Mouse (Mus musculus): ENCODE data around the gene Hspb3. TPM values are rescaled to one million over a fixed set of nuclear protein-coding genes. Genes with fewer than 3 reads are reported as not detected.

Gene Hspb3
- polyA plus RNA-seq, 1 experiment from 2014 or later, result 10.3 TPM

- Histone ChIP-seq H3K27me3 (no peaks in the 10 kb centered on the region), H3K9me3 (replicated peaks) (no peaks in the 10 kb centered on the region), H3K4me3 (replicated peaks) (no peak overlapping the region), H3K4me2 (replicated peaks) (no peak overlapping the region), H3K27ac (replicated peaks) (no peak overlapping the region), H3K9ac (no peak overlapping the region), H3K36me3 (no peaks in the 10 kb centered on the region), H3K4me1 (no peaks in the 10 kb centered on the region)
- 76% methylated on average over 17 of the region's 17 CpGs for WGBS
- no peak for ATAC-seq (ENCODE audit: insufficient number of reproducible peaks, low FRiP score, low TSS enrichment, low read depth)
Measured at GRCm38 (mm10) chr13:113635799-113636222, 27.7 kb downstream of the Hspb3 start.

GRCm38 (mm10) chr13:113634732-113635481, 28.6 kb downstream of the Hspb3 start:
- H3K4me1 ChIP-seq, result no peaks in the 10 kb centered on the region
- H3K4me2 ChIP-seq (replicated peaks), result no peak overlapping the region
- no peak for ATAC-seq (ENCODE audit: insufficient number of reproducible peaks, low FRiP score, low TSS enrichment, low read depth)
- no peaks in the 10 kb centered on the region for H3K27me3 ChIP-seq
- no peak overlapping the region for H3K4me3 ChIP-seq (replicated peaks)
- H3K9ac ChIP-seq, result no peak overlapping the region
- 72% methylated on average over 15 of the region's 15 CpGs for WGBS
- no peaks in the 10 kb centered on the region for H3K9me3 ChIP-seq (replicated peaks)
- no peak overlapping the region for H3K27ac ChIP-seq (replicated peaks)
- H3K36me3 ChIP-seq, result no peaks in the 10 kb centered on the region

GRCm38 (mm10) chr13:113632506-113632905, 31.0 kb downstream of the Hspb3 start:
- no peaks in the 10 kb centered on the region for H3K9me3 ChIP-seq (replicated peaks)
- H3K27ac ChIP-seq (replicated peaks), result no peak overlapping the region
- 39% methylated on average over 6 of the region's 6 CpGs for WGBS
- H3K4me2 ChIP-seq (replicated peaks), result no peak overlapping the region
- no peak overlapping the region for H3K4me3 ChIP-seq (replicated peaks)
- ATAC-seq (ENCODE audit: insufficient number of reproducible peaks, low FRiP score, low TSS enrichment, low read depth), result no peak
- H3K4me1 ChIP-seq, result no peaks in the 10 kb centered on the region
- H3K36me3 ChIP-seq, result no peaks in the 10 kb centered on the region
- no peak overlapping the region for H3K9ac ChIP-seq
- no peaks in the 10 kb centered on the region for H3K27me3 ChIP-seq

- 0 out of 2 replicates have a peak, but pooled peaks cover 2% of the 10 kb centered on the region for H3K4me1 ChIP-seq
- no peak overlapping the region for H3K4me3 ChIP-seq (replicated peaks)
- ATAC-seq (ENCODE audit: insufficient number of reproducible peaks, low FRiP score, low TSS enrichment, low read depth), result no peak
- 74% methylated on average over 8 of the region's 8 CpGs for WGBS
- no peak overlapping the region for H3K9ac ChIP-seq
- no peak overlapping the region for H3K27ac ChIP-seq (replicated peaks)
- H3K4me2 ChIP-seq (replicated peaks), result no peak overlapping the region
- no peaks in the 10 kb centered on the region for H3K27me3 ChIP-seq
- H3K36me3 ChIP-seq, result no peaks in the 10 kb centered on the region
- H3K9me3 ChIP-seq (replicated peaks), result no peaks in the 10 kb centered on the region
Measured at GRCm38 (mm10) chr13:113627601-113628000, 35.9 kb downstream of the Hspb3 start.

- 62% methylated on average over 8 of the region's 8 CpGs for WGBS
- H3K4me2 ChIP-seq (replicated peaks), result no peak overlapping the region
- peaks cover 12% of the 10 kb centered on the region; the same call in 1 of the 2 replicates for H3K4me1 ChIP-seq
- H3K4me3 ChIP-seq (replicated peaks), result no peak overlapping the region
- no peak overlapping the region for H3K9ac ChIP-seq
- H3K9me3 ChIP-seq (replicated peaks), result no peaks in the 10 kb centered on the region
- H3K27ac ChIP-seq (replicated peaks), result no peak overlapping the region
- no peak for ATAC-seq (ENCODE audit: insufficient number of reproducible peaks, low FRiP score, low TSS enrichment, low read depth)
- no peaks in the 10 kb centered on the region for H3K27me3 ChIP-seq
- no peaks in the 10 kb centered on the region for H3K36me3 ChIP-seq
Measured at GRCm38 (mm10) chr13:113622865-113623255, 40.6 kb downstream of the Hspb3 start.

GRCm38 (mm10) chr13:113622122-113622864, 41.2 kb downstream of the Hspb3 start:
- H3K27me3 ChIP-seq, result no peaks in the 10 kb centered on the region
- no peak for ATAC-seq (ENCODE audit: insufficient number of reproducible peaks, low FRiP score, low TSS enrichment, low read depth)
- H3K9me3 ChIP-seq (replicated peaks), result no peaks in the 10 kb centered on the region
- no peak overlapping the region for H3K4me2 ChIP-seq (replicated peaks)
- H3K4me3 ChIP-seq (replicated peaks), result no peak overlapping the region
- H3K36me3 ChIP-seq, result no peaks in the 10 kb centered on the region
- no peak overlapping the region for H3K27ac ChIP-seq (replicated peaks)
- H3K9ac ChIP-seq, result no peak overlapping the region
- WGBS, result 27% methylated on average over 11 of the region's 11 CpGs
- peaks cover 17% of the 10 kb centered on the region for H3K4me1 ChIP-seq

- Histone ChIP-seq H3K4me2 (replicated peaks) (no peak overlapping the region), H3K9me3 (replicated peaks) (no peaks in the 10 kb centered on the region), H3K27ac (replicated peaks) (no peak overlapping the region), H3K4me3 (replicated peaks) (no peak overlapping the region), H3K36me3 (no peaks in the 10 kb centered on the region), H3K4me1 (peaks cover 48% of the 10 kb centered on the region), H3K9ac (no peak overlapping the region), H3K27me3 (no peaks in the 10 kb centered on the region)
- ATAC-seq (ENCODE audit: insufficient number of reproducible peaks, low FRiP score, low TSS enrichment, low read depth), result no peak
- WGBS, result 67% methylated on average over 9 of the region's 9 CpGs
Measured at GRCm38 (mm10) chr13:113619003-113619402, 44.5 kb downstream of the Hspb3 start.

- no peaks in the 10 kb centered on the region for H3K9me3 ChIP-seq (replicated peaks)
- peaks cover 57% of the 10 kb centered on the region for H3K4me1 ChIP-seq
- peak within 1 kb of the TSS; percentile 95 for H3K27ac ChIP-seq (replicated peaks)
- H3K4me3 ChIP-seq (replicated peaks), result peak within 1 kb of the TSS; percentile 90
- H3K4me2 ChIP-seq (replicated peaks), result peak within 1 kb of the TSS; percentile 80
- H3K9ac ChIP-seq, result peak within 1 kb of the TSS; percentile 94
- no peaks in the 10 kb centered on the region for H3K27me3 ChIP-seq
- ATAC-seq (ENCODE audit: insufficient number of reproducible peaks, low FRiP score, low TSS enrichment, low read depth), result peak; percentile 94
- WGBS, result under 1% methylated on average over 118 of the region's 119 CpGs
- H3K36me3 ChIP-seq, result no peaks in the 10 kb centered on the region
Measured at GRCm38 (mm10) chr13:113617891-113618823, 45.3 kb downstream of the Hspb3 start, which contains the start of gene Snx18. TSS of gene Snx18 (minus strand) at chr13:113618564.

- H3K4me3 ChIP-seq (replicated peaks), result peak overlapping the region; percentile 90
- no peak for ATAC-seq (ENCODE audit: insufficient number of reproducible peaks, low FRiP score, low TSS enrichment, low read depth)
- H3K27me3 ChIP-seq, result no peaks in the 10 kb centered on the region
- peak overlapping the region; percentile 80 for H3K4me2 ChIP-seq (replicated peaks)
- 9% methylated on average over 49 of the region's 49 CpGs for WGBS
- no peaks in the 10 kb centered on the region for H3K36me3 ChIP-seq
- H3K9ac ChIP-seq, result peak overlapping the region; percentile 94
- H3K27ac ChIP-seq (replicated peaks), result peak overlapping the region; percentile 95
- H3K4me1 ChIP-seq, result peaks cover 60% of the 10 kb centered on the region
- no peaks in the 10 kb centered on the region for H3K9me3 ChIP-seq (replicated peaks)
Measured at GRCm38 (mm10) chr13:113617338-113617890, 46.1 kb downstream of the Hspb3 start.

GRCm38 (mm10) chr13:113616751-113617337, 46.6 kb downstream of the Hspb3 start:
- peak overlapping the region; percentile 94 for H3K9ac ChIP-seq
- no peaks in the 10 kb centered on the region for H3K27me3 ChIP-seq
- H3K4me3 ChIP-seq (replicated peaks), result peak overlapping the region; percentile 90
- 59% methylated on average over 24 of the region's 24 CpGs for WGBS
- H3K4me2 ChIP-seq (replicated peaks), result peak overlapping the region; percentile 80
- H3K9me3 ChIP-seq (replicated peaks), result no peaks in the 10 kb centered on the region
- ATAC-seq (ENCODE audit: insufficient number of reproducible peaks, low FRiP score, low TSS enrichment, low read depth), result no peak
- H3K4me1 ChIP-seq, result peaks cover 60% of the 10 kb centered on the region
- H3K27ac ChIP-seq (replicated peaks), result 0 out of 2 replicates have a peak overlapping the region, but pooled peaks have one; percentile 2
- H3K36me3 ChIP-seq, result no peaks in the 10 kb centered on the region
